10 mouse cellular contexts compared by ENCODE assay signal in the genomic region with DNA sequence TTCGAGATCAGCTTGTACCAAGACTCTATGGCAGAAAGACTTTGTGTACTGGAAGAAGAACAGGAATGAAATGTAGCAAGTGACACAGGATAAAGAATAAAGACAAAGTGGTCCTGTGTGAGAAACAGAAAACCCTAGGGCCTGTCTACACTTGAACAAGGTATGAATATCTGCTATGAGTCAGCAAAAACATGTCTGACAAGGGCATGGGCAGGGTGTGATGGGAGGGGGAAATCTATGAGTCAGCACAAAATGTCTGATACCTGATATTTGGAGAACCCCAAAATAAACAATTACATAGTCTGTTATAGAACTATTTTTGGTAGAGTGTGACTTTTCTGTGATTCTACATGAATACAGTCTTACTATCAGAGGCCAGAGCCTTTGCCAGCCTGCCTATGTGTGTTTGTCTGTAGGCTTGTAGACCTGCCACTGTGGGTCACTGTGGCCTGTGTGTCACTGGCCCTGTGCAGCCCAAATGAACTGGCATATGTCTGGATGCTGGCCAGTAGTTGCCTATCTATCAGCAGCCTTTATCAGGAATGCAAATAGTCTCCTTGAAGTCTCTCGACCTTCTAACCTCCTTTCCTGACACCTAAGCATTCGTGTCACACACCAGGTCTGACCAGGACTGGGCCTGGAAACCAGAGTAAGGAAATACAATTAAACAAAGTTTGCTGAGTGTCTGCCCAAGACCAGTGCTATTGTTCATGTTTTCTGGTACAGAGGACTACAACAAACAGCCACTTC.
DNase-seq lines count a peak whose midpoint lies in the region; ATAC-seq and TF ChIP-seq lines count a peak whose summit lies in the region.
"Had no signal": no experiment of that assay in that cellular context is flagged by ENCODE, and none has a peak within 500 bp of the region (broad histone marks: within the 10 kb centered on the region; RNA-seq: fewer than 3 reads in every experiment).

No protein-coding gene starts in this region.

- no peak overlapping the region for H3K4me3 ChIP-seq in lung, embryonic 14.5 days (ENCODE audit: low read depth, low read length)
- no peak overlapping the region for H3K4me3 ChIP-seq in lung, adult 2 months (replicated peaks; ENCODE audit: extremely low read depth, low read depth, low read length)
- H3K4me3 ChIP-seq in heart, embryonic 13.5 days: no peak overlapping the region
- H3K4me3 ChIP-seq in stomach, embryonic 15.5 days (replicated peaks): no peak overlapping the region
- H3K4me3 ChIP-seq: layer of hippocampus, adult 2 months had no signal

- no peaks in the 10 kb centered on the region for H3K36me3 ChIP-seq in lung, embryonic 14.5 days (ENCODE audit: insufficient read depth)
- no peaks in the 10 kb centered on the region for H3K36me3 ChIP-seq in heart, embryonic 13.5 days
- no peaks in the 10 kb centered on the region for H3K36me3 ChIP-seq in stomach, embryonic 15.5 days

- WGBS in lung, embryonic 14.5 days: 33% methylated on average over 3 of the region's 3 CpGs
- WGBS in lung, adult 2 months: 50% methylated on average over 3 of the region's 3 CpGs
- 34% methylated on average over 3 of the region's 3 CpGs for WGBS in heart, embryonic 13.5 days
- 56% methylated on average over 3 of the region's 3 CpGs for WGBS in stomach, embryonic 15.5 days

- TF ChIP-seq CTCF in lung, embryonic 14.5 days (IDR thresholded peaks at IDR 0.05; ENCODE audit: low read depth): no peak
- no peak for TF ChIP-seq CTCF in lung, adult 2 months (IDR thresholded peaks at IDR 0.05; ENCODE audit: insufficient read depth, low read length)

- peaks cover 4% of the 10 kb centered on the region; the same call in 1 of the 2 replicates for H3K4me1 ChIP-seq in lung, embryonic 14.5 days (ENCODE audit: insufficient read depth)
- H3K4me1 ChIP-seq in lung, adult 2 months (ENCODE audit: control insufficient read depth, insufficient read depth, low read length): peaks cover 7% of the 10 kb centered on the region
- H3K4me1 ChIP-seq in heart, embryonic 13.5 days: peaks cover 29% of the 10 kb centered on the region
- H3K4me1 ChIP-seq in stomach, embryonic 15.5 days: no peaks in the 10 kb centered on the region

- H3K9ac ChIP-seq in lung, embryonic 14.5 days: no peak overlapping the region
- peak overlapping the region; percentile 5; the same call in 1 of the 2 replicates for H3K9ac ChIP-seq in heart, embryonic 13.5 days
- no peak overlapping the region for H3K9ac ChIP-seq in stomach, embryonic 15.5 days

- H3K9me3 ChIP-seq in lung, embryonic 14.5 days (ENCODE audit: low read depth, low read length): no peaks in the 10 kb centered on the region
- H3K9me3 ChIP-seq in heart, embryonic 13.5 days: no peaks in the 10 kb centered on the region
- no peaks in the 10 kb centered on the region for H3K9me3 ChIP-seq in stomach, embryonic 15.5 days

- no peak for ATAC-seq in lung, embryonic 14.5 days (ENCODE audit: insufficient read depth)
- ATAC-seq in heart, embryonic 13.5 days (ENCODE audit: extremely low read depth, insufficient number of reproducible peaks, low FRiP score, low TSS enrichment): no peak; the same call in 1 of the 2 replicates
- no peak; the same call in 1 of the 2 replicates for ATAC-seq in stomach, embryonic 15.5 days (ENCODE audit: insufficient read depth, low FRiP score, low read depth)

- TF ChIP-seq POLR2A in lung, adult 2 months (IDR thresholded peaks at IDR 0.05; ENCODE audit: borderline replicate concordance, extremely low read depth, low read depth, low read length): no peak

- H3K27me3 ChIP-seq in lung, embryonic 14.5 days (ENCODE audit: insufficient read depth, low read length): no peaks in the 10 kb centered on the region; the same call in 1 of the 2 replicates
- H3K27me3 ChIP-seq in heart, embryonic 13.5 days (replicated peaks): no peaks in the 10 kb centered on the region
- no peaks in the 10 kb centered on the region for H3K27me3 ChIP-seq in stomach, embryonic 15.5 days (replicated peaks)

- no peak overlapping the region for H3K4me2 ChIP-seq in lung, embryonic 14.5 days
- no peak overlapping the region for H3K4me2 ChIP-seq in heart, embryonic 13.5 days
- no peak overlapping the region for H3K4me2 ChIP-seq in stomach, embryonic 15.5 days

- DNase-seq in cerebellum, postnatal 10 days: peak; percentile 16 to 27
- no peak for DNase-seq in cerebellum, postnatal 4 days (ENCODE audit: low spot score in 2 of 2)
- DNase-seq in lung, embryonic 14.5 days: no peak
- DNase-seq in lung, adult 2 months: no peak
- no peak for DNase-seq in gastrocnemius, adult 18-20 months (ENCODE audit: low spot score)
- no peak for DNase-seq in right cerebral cortex, postnatal 36 days (ENCODE audit: low spot score in 2 of 2)
- DNase-seq: cerebellum, adult 9-10 months had no signal

- peak overlapping the region; percentile 21; the same call in 1 of the 2 replicates for H3K27ac ChIP-seq in lung, embryonic 14.5 days (ENCODE audit: low read depth)
- H3K27ac ChIP-seq in heart, embryonic 13.5 days (replicated peaks): peak overlapping the region; percentile 46
- peak overlapping the region; percentile 31; the same call in 1 of the 2 replicates for H3K27ac ChIP-seq in stomach, embryonic 15.5 days
- H3K27ac ChIP-seq: layer of hippocampus, adult 2 months had no signal

Comparison
In these comparisons a context has a peak if more than half of its experiments do, and no peak if none do; other contexts are left out.
1. DNase-seq: peak in cerebellum, postnatal 10 days (2 of 2); none in cerebellum, postnatal 4 days (0 of 2), lung, embryonic 14.5 days (single experiment), lung, adult 2 months (single experiment), gastrocnemius, adult 18-20 months (single experiment) and right cerebral cortex, postnatal 36 days (0 of 2).
2. Peak in every context shown above with its lines, with median percentiles within 50 percentile points of each other: H3K27ac ChIP-seq.